Mouse (Mus musculus) mouse trophoblast stem cell (cell line): Measurements from ENCODE around the gene Tinagl1.

Source experiments
- in situ Hi-C, 2 experiments: fragments of 300-500 bp; cut with MseI, MboI; formaldehyde crosslinking; loops; 2 replicates in 1 of 2; 3 replicates in 1 of 2; pipeline ENCODE4 v1.15.1; 2025

The Tinagl1 gene

DNA sequence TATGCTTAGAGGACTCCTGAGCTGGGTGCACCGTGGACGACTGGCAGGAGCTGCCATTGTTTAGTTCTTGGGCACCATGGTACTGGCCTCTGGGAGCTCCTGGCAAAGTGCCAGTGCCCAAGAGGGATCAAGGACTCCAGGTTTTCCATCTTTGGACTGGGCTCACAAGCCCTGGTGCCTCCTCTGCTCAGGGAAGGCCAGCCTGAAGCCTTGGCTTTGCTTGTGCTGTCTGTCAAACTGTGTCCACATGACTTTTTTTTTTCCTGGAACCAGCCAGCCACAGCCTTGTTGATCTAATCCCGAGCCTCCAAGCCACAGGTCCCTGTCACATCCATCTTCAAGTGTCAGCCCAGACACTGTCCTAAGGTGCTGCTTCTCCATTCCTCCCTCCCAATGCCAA, 33.1 kb downstream of the Tinagl1 start:
- in situ Hi-C loops: no loop called here

DNA sequence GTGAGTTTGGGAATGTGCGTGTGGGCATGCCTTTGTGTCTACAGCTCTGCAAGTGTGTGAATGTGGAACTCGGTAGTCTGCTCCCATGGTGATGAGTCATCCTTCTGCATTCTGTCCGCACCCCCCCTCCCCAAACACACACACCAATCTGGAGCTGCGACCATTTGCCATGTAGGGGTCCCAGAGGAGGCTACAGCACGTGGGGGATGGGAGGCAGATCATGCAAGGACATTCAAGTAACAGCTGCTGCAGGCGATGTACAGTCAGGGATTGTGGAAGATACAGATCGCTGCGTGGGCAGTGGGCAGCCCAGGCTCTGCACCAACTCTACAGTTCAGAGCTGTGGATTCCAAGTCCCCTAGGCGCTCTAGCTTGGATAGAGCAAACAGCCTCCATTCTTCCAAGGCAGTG, 33.9 kb downstream of the Tinagl1 start:
- in situ Hi-C loops: no loop called here

DNA sequence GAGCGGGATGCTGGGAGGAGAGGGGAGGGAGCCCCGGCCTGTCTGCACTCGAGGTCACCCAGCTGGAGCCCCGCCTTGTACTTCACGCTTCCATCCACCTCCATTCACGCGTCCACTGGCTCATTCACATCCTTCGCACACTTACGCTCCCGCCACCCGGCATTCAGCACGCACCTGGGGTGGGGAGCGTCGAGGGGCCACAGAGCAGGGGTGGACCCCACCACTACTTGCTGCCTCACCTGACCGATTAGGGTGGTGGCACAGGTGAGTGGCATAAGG, 35.8 kb downstream of the Tinagl1 start, which contains the start of gene Hcrtr1:
Gene Hcrtr1 (minus strand): TSS at position 146 of the 279 bp plus-strand sequence.
- in situ Hi-C loops: loop anchor here in 1 of 2 experiments (5.0 kb wide), 1 partner anchor 48 kb away; no protein-coding TSS in a partner anchor

DNA sequence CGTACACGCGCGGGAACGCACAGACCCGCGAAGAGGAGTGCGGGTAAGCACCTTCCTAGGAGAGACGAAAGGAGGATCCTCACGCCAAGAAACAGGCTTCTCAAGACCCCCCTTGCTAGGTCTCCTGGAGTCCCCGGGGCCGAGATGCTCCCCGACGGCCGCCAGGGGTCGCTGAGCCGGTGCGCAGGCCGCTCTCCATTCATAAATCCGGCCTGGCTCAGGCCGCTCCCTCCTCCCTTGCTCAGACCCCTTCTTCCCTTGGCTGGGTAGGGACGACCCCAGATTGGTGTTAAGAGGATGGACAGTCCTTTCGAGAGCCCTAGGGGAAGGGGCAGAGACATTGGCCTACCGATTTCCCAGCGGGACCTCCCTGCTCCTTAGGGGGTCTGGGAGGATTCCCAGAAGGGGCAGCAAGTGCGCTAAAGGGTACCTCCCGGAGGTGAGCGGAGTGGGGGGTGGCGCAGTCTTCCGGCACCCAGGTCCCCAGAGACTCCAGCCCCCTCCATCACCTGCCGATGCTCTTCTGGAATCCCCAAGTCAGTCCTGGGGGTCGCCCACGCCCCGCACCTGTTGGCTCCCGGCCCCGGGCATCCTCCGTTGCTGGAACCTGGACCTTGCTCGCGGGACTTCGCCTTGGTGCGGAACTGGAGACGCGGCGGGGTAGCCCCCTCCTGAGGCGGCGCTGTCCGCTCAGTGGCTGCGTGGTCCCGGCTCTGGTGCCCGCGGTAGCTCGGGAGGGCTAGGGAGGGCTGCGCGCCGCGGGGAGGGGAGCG, 36.3 kb downstream of the Tinagl1 start:
- in situ Hi-C loops: loop anchor here in 1 of 2 experiments (5.0 kb wide), 1 partner anchor 49 kb away; no protein-coding TSS in a partner anchor

DNA sequence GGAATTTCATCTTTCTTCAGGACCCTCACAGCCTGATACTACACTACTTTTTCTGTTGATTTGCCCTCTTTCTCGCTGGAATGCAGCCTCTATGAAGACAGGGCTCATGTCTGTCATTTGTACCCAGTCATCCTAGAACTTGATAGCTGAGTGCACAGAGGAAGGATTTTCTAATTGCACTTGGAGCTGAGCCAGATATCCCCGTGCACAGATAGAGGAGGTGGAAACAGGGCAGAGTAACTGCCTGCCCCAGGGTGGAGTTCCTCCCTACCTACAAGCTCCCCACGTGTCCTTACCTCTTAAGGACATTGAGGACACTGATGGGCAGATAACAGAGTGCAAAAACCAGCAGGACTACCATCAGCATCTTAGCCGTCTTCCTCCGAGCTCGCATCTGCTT, 41.5 kb downstream of the Tinagl1 start:
- in situ Hi-C loops: no loop called here

DNA sequence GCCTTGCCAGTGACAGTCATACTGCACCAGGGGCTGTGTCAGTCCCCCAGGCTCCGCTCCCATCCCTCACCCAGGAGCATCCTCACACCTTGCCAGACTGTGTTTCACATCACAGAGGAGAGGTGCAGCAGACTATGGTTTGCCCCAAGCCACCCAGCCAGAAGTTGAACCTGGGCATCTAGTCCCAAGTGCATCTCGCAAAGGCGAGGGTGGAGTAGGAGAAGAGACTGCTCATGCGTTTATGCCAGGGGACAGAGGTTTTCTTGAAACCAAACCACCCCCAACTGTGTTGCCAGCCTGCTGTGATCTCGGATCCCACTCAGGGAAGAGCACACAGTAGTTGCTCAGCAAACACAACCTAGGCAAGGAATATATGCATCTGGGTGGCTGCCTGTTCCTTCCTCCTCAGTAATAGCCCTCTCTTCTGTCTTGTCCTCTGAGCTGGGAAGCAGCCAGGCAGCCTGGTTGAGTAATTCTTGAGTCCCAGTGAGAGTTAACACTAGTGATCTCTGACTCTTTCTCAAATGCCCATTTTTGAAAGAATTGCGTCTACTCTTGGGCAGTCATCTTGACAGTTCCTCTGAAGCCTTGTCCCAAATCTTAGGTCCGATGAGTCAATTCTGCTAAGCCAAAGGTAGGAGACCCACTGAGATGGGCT, 43.3 kb downstream of the Tinagl1 start:
- in situ Hi-C loops: no loop called here

DNA sequence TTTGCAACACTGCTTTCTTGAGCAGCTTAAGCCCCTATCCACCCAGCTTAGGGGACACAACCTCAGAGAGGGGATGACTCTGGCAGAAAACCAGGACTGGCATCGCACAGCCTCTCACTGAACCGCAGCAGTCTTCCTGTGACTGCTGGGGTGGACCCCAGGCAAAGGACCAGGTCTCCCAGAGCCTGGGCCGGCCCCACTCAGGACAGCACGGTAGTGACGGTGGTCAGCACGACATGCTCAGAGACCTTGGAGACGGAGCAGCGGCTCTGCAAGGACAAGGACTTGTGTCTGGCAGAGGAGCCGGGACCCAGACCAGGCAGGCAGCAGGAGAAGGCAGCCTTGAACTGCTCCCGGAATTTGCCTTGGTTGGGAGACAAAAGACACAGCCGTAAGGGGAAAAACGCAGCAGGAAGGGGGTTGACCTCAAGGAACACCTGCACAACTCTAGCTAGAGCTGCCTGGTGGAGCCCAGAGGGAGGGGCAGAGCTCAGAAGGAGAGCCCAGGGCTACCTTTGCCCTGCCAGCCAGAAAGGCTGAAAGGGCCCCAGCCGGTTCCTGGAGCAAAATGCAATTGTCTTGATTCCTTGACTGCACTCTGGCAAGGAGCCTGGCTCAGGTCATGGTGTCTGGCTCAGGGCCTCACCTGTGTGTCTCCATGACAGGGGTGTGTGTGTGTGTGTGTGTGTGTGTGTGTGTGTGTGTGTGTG, 44.1 kb downstream of the Tinagl1 start:
- in situ Hi-C loops: no loop called here

DNA sequence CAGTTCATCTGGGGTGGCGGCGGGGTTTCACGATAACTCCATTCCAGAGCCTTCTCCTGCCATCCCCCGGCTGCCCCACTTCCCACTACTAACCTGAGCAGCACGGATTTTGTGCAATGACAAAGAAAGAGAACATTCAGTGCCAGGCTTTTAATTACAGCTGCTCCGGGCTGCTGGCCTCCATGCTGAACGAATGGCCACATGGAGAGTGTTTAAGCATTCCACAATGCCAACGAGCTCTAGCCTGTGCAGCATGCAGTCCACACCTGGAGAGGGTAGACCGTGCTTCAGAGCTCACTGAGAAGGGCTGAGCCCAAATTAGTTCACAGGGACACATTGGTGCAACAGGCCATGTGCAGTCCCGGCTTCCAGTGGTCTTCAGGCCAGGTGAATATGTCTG, 44.8 kb downstream of the Tinagl1 start:
- in situ Hi-C loops: no loop called here

DNA sequence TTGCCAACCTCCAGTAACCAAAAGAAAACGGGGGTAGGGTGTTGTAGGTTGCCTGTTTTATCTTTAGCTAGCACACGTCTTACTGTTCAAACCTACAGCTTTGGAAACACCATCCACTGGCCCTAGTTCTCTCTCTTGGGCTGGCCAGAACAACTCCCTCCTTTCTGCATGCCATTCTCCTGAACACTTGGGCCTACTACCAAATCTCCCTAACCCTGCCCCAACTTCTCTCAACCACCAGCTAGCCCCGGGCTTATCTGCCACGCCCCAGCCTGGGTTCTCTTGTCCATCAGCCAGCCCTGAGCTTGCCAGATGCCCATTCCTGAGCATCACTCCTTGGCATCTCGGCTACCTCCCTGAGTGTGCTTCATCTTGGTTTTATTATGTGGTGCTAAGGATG, 46.0 kb downstream of the Tinagl1 start:
- in situ Hi-C loops: no loop called here

DNA sequence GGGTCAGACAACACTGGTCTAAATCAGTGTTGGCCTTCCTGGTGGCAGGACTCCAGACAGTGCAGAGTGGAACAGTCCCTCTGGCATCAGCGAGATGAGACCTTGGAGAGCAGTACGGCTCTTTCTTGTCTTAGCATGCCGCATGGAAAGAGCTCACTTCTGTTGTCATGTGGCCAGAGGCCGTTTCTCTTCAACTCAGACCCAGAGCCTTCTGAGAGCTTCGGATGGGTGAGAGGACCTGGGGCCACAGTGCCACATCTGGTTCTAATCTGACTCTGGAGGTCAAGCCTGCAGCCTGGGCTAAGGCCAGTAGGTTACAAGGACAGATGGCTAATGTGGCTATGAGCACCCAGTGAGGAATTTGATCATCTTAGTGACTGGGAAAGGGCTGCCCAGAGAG, 49.0 kb downstream of the Tinagl1 start:
- in situ Hi-C loops: no loop called here

DNA sequence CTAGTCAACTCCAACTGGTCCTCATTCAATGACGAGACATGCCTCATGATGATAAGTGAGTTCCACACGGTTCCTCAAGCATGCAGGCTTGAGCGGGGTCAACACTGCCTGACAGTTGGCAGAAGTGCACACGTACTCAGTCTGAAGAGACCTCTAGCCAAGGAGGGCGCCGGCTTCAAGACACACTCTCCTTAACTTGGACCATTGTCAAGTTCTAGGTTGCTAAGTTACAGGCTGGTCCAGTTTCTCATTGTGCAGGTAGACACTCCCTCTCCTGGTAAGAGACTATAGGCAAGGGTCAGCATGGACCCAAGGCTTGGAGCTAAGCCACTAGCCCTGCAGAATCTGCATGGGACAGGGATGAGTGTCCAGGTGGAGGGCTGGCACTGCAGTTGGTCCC, 49.8 kb downstream of the Tinagl1 start:
- in situ Hi-C loops: no loop called here

DNA sequence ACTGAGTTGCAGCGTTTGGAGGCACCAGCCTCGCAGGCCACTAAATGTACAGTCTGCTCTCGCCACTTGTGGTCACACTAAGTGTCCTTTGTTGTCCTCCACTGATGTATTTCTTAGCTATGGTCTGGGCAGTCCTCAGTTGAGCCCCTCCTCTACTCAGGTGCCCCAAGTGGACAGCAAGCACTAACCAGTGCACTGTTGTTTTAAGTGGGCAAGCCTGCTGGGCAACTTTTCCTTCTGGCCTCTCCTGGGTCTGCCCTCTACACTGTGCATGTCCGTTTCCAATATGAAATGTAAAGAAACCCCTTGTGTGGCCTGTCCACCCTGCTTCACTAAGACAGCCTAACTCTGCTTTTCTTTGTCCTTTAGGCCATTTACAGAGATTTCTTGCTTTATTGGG, 50.8 kb downstream of the Tinagl1 start:
- in situ Hi-C loops: no loop called here

DNA sequence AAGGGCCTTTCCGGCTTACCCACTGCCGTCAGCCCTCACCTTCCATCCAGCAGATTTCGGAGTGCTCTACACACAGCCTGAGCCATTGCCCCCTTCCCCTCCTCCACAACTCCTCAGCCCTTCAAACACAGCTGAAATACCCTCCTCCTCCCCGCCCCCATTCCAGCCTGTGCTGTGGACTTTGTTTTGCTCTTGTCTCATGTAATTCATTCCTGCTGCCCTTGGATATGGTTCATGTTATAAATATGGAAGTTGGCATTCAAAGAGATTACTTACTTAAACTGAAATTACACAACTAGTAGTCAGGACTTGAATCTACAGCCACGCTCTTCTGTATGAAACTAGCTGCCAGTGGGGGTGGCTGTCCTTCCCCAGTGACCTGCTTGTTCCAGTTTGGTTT, 51.9 kb downstream of the Tinagl1 start:
- in situ Hi-C loops: no loop called here

DNA sequence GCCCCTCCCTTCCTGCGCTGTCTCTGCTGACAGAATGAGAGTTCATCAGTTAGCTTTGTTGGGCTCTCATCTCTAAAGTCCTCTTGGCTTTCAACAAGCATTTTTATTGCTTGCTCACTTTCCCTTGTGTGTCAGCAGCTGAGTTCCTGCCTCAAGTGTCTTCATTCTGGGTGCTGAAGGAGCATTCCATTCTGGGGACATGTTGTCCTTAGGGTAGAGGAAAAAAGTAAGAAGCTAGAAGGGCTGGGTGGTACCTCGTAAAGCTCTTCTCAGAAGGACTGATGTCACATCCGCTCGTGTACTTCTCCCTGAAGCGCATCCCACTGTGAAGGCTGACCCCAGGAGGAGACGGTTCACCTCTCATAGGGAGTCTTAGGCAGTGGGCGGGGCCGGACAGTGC, 53.4 kb downstream of the Tinagl1 start:
- in situ Hi-C loops: no loop called here

DNA sequence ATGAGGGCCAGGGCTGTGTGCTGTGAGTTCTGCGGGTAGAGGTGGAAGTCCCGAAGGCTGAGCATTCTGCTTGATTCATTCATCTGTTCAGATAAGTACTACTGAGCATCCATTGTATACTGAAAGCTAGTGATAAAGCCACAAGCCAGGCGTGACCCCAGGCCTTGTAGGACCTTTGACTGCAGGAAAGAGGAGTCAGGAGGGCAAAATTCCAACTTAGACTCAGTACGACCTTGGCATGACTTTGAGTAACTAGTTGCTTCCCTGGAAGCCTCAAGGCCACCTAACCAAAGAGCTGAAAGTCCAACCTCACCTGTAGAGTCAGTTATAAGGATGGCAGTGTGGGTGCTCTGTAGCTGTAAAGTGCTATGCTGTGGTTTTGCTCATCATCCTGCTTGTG, 54.2 kb downstream of the Tinagl1 start:
- in situ Hi-C loops: no loop called here
